Mouse (Mus musculus) heart, embryonic 12.5 days (tissue): ENCODE measurements around the gene Cd248. TPM values are rescaled to one million over a fixed set of nuclear protein-coding genes. Genes with fewer than 3 reads are reported as not detected.
A peak's percentile ranks its signal among the peaks of the same experiment; 100 is the strongest.

Experiments used
- ATAC-seq: fragments of 200-750 bp; cut with Nextera tagmentation; 2 replicates; pipeline ENCODE4 v1.8.0; 2017; ENCODE audit warnings: moderate TSS enrichment, moderate library complexity; ENCODE audit not compliant: insufficient number of reproducible peaks, low FRiP score
- H3K27ac ChIP-seq: fragments of 300-500 bp; sonication (generic); 2 replicates; pipeline ENCODE4 v1.5.1; 2016; ENCODE audit warnings: mild to moderate bottlenecking, moderate library complexity; ENCODE audit not compliant: poor library complexity, severe bottlenecking
- H3K27me3 ChIP-seq: fragments of 300-500 bp; sonication (generic); replicated peaks from 2 replicates; pipeline ENCODE4 v1.6.1; 2016; ENCODE audit warnings: mild to moderate bottlenecking, moderate library complexity
- H3K36me3 ChIP-seq: fragments of 300-500 bp; sonication (generic); 2 replicates; pipeline ENCODE4 v1.6.1; 2016; ENCODE audit warnings: mild to moderate bottlenecking, moderate library complexity
- H3K4me1 ChIP-seq: fragments of 300-500 bp; sonication (generic); replicated peaks from 2 replicates; pipeline ENCODE4 v1.6.1; 2016; ENCODE audit warnings: mild to moderate bottlenecking
- H3K4me2 ChIP-seq: fragments of 300-500 bp; sonication (generic); 2 replicates; pipeline ENCODE4 v1.6.1; 2016; ENCODE audit warnings: mild to moderate bottlenecking, moderate library complexity
- H3K4me3 ChIP-seq: fragments of 300-500 bp; sonication (generic); 2 replicates; pipeline ENCODE4 v1.5.1; 2016; ENCODE audit warnings: mild to moderate bottlenecking
- H3K9ac ChIP-seq: fragments of 300-500 bp; sonication (generic); 2 replicates; pipeline ENCODE4 v1.6.1; 2016; ENCODE audit warnings: mild to moderate bottlenecking, moderate library complexity
- H3K9me3 ChIP-seq: fragments of 300-500 bp; sonication (generic); replicated peaks from 2 replicates; pipeline ENCODE4 v1.6.1; 2016; ENCODE audit warnings: mild to moderate bottlenecking, moderate library complexity
- WGBS: fragments of 180-500 bp; shearing (Covaris S2); methylation state at CpG from one replicate; pipeline ENCODE4 v1.1.7; 2016; 5-methylcytosine and 5-hydroxymethylcytosine counted together
- polyA plus RNA-seq: library from polyadenylated mRNA; unstranded; fragments of >200 nt; fragmentation: Nextera tagmentation; extraction: Ambion mirVana; gene quantifications from 2 replicates; pipeline ENCODE4 v1.2.1, GENCODE M21; 2016

The Cd248 gene
- polyA plus RNA-seq, 1 experiment from 2014 or later = 21.4 TPM

GRCm38 (mm10) chr19:5067040-5067799 lies 658 bp upstream of the Cd248 start:
- Histone ChIP-seq H3K9ac (peak overlapping the region; percentile 46; the same call in 1 of the 2 replicates), H3K9me3 (no peaks in the 10 kb centered on the region), H3K36me3 (no peaks in the 10 kb centered on the region), H3K4me3 (peak overlapping the region; percentile 58), H3K4me2 (peak overlapping the region; percentile 96), H3K27me3 (peaks cover 19% of the 10 kb centered on the region), H3K27ac (peak overlapping the region; percentile 72), H3K4me1 (peaks cover 62% of the 10 kb centered on the region)
- peak; percentile 16; the same call in 1 of the 2 replicates for ATAC-seq
- WGBS = 6% methylated on average over 15 of the region's 15 CpGs

GRCm38 (mm10) chr19:5068570-5069234 lies 824 bp downstream of the Cd248 start:
- Histone ChIP-seq H3K4me2 (peak overlapping the region; percentile 96), H3K9me3 (no peaks in the 10 kb centered on the region), H3K4me3 (peak overlapping the region; percentile 58), H3K9ac (peak overlapping the region; percentile 85), H3K4me1 (peaks cover 71% of the 10 kb centered on the region), H3K36me3 (no peaks in the 10 kb centered on the region), H3K27me3 (peaks cover 20% of the 10 kb centered on the region), H3K27ac (no peak overlapping the region)
- ATAC-seq = no peak
- WGBS = 43% methylated on average over 21 of the region's 21 CpGs

- no peaks in the 10 kb centered on the region for H3K9me3 ChIP-seq
- peak overlapping the region; percentile 6; the same call in 1 of the 2 replicates for H3K9ac ChIP-seq
- ATAC-seq = no peak
- WGBS = 80% methylated on average over 5 of the region's 5 CpGs
- peaks cover 28% of the 10 kb centered on the region for H3K27me3 ChIP-seq
- H3K4me1 ChIP-seq = peaks cover 70% of the 10 kb centered on the region
- peak overlapping the region; percentile 58 for H3K4me3 ChIP-seq
- H3K36me3 ChIP-seq = no peaks in the 10 kb centered on the region
- H3K27ac ChIP-seq = no peak overlapping the region
- H3K4me2 ChIP-seq = peak overlapping the region; percentile 96
These were observed 1.6 kb downstream of the Cd248 start for GRCm38 (mm10) chr19:5069486-5069885.

- Histone ChIP-seq H3K27ac (no peak overlapping the region), H3K9ac (peak overlapping the region; percentile 6), H3K36me3 (no peaks in the 10 kb centered on the region), H3K27me3 (peaks cover 32% of the 10 kb centered on the region), H3K4me1 (peaks cover 65% of the 10 kb centered on the region), H3K4me2 (peak overlapping the region; percentile 96), H3K4me3 (no peak overlapping the region; the same call in 1 of the 2 replicates), H3K9me3 (no peaks in the 10 kb centered on the region)
- 76% methylated on average over 7 of the region's 7 CpGs for WGBS
- ATAC-seq = no peak
These were observed 2.1 kb downstream of the Cd248 start for GRCm38 (mm10) chr19:5069978-5070377.

GRCm38 (mm10) chr19:5071077-5071476 lies 3.2 kb downstream of the Cd248 start:
- H3K36me3 ChIP-seq = no peaks in the 10 kb centered on the region
- H3K9me3 ChIP-seq = no peaks in the 10 kb centered on the region
- peak overlapping the region; percentile 96 for H3K4me2 ChIP-seq
- 12% methylated on average over 11 of the region's 11 CpGs for WGBS
- peaks cover 33% of the 10 kb centered on the region for H3K27me3 ChIP-seq
- H3K4me1 ChIP-seq = peaks cover 58% of the 10 kb centered on the region
- H3K9ac ChIP-seq = peak overlapping the region; percentile 27; the same call in 1 of the 2 replicates
- H3K27ac ChIP-seq = peak overlapping the region; percentile 59
- ATAC-seq = no peak
- H3K4me3 ChIP-seq = peak overlapping the region; percentile 48

GRCm38 (mm10) chr19:5071545-5072369 lies 3.9 kb downstream of the Cd248 start:
- Histone ChIP-seq H3K9ac (peak overlapping the region; percentile 27), H3K27me3 (peaks cover 33% of the 10 kb centered on the region), H3K4me2 (peak overlapping the region; percentile 96), H3K4me1 (peaks cover 57% of the 10 kb centered on the region), H3K27ac (peak overlapping the region; percentile 59), H3K36me3 (no peaks in the 10 kb centered on the region), H3K4me3 (peak overlapping the region; percentile 48), H3K9me3 (no peaks in the 10 kb centered on the region)
- WGBS = under 1% methylated on average over 40 of the region's 40 CpGs
- peak; percentile 79 for ATAC-seq

GRCm38 (mm10) chr19:5072389-5073019 lies 4.6 kb downstream of the Cd248 start:
- peak; percentile 10; the same call in 1 of the 2 replicates for ATAC-seq
- peak overlapping the region; percentile 27; the same call in 1 of the 2 replicates for H3K9ac ChIP-seq
- WGBS = 2% methylated on average over 20 of the region's 20 CpGs
- peak overlapping the region; percentile 96 for H3K4me2 ChIP-seq
- no peaks in the 10 kb centered on the region for H3K36me3 ChIP-seq
- peak overlapping the region; percentile 48 for H3K4me3 ChIP-seq
- H3K9me3 ChIP-seq = no peaks in the 10 kb centered on the region
- peaks cover 33% of the 10 kb centered on the region for H3K27me3 ChIP-seq
- peak overlapping the region; percentile 46 for H3K27ac ChIP-seq
- H3K4me1 ChIP-seq = peaks cover 49% of the 10 kb centered on the region

- 2% methylated on average over 15 of the region's 15 CpGs for WGBS
- Histone ChIP-seq H3K4me2 (peak overlapping the region; percentile 96), H3K36me3 (no peaks in the 10 kb centered on the region), H3K27ac (0 out of 2 replicates have a peak overlapping the region, but pooled peaks have one; percentile 18), H3K27me3 (peaks cover 33% of the 10 kb centered on the region), H3K4me1 (peaks cover 45% of the 10 kb centered on the region), H3K9ac (no peak overlapping the region), H3K9me3 (no peaks in the 10 kb centered on the region), H3K4me3 (peak overlapping the region; percentile 48)
- ATAC-seq = no peak
These were observed 5.2 kb downstream of the Cd248 start for GRCm38 (mm10) chr19:5073028-5073427.

GRCm38 (mm10) chr19:5073518-5073917 lies 5.6 kb downstream of the Cd248 start:
- WGBS = 33% methylated on average over 5 of the region's 5 CpGs
- no peak for ATAC-seq
- H3K27ac ChIP-seq = no peak overlapping the region

GRCm38 (mm10) chr19:5079279-5079678 lies 11.4 kb downstream of the Cd248 start:
- H3K27ac ChIP-seq = no peak overlapping the region
- H3K36me3 ChIP-seq = no peaks in the 10 kb centered on the region
- H3K4me2 ChIP-seq = no peak overlapping the region
- no peak overlapping the region for H3K4me3 ChIP-seq
- H3K27me3 ChIP-seq = peaks cover 53% of the 10 kb centered on the region
- 84% methylated on average over 1 of the region's 1 CpGs for WGBS
- no peak overlapping the region for H3K9ac ChIP-seq
- H3K9me3 ChIP-seq = no peaks in the 10 kb centered on the region
- no peak for ATAC-seq
- H3K4me1 ChIP-seq = no peaks in the 10 kb centered on the region

More at GRCm38 (mm10) chr19:5073518-5073917, 5.6 kb downstream of the Cd248 start:
- H3K36me3 ChIP-seq = no peaks in the 10 kb centered on the region
- no peak overlapping the region for H3K9ac ChIP-seq
- H3K4me3 ChIP-seq = no peak overlapping the region
- no peaks in the 10 kb centered on the region for H3K9me3 ChIP-seq
- peaks cover 32% of the 10 kb centered on the region for H3K27me3 ChIP-seq
- no peak overlapping the region for H3K4me2 ChIP-seq
- H3K4me1 ChIP-seq = peaks cover 40% of the 10 kb centered on the region
